Mouse (Mus musculus) midbrain, embryonic 14.5 days (tissue): Measurements from ENCODE around the gene Hoxd1. TPM values are rescaled to one million over a fixed set of nuclear protein-coding genes. Genes with fewer than 3 reads are reported as not detected.
A peak's percentile ranks its signal among the peaks of the same experiment; 100 is the strongest.

ENCODE experiments used
- ATAC-seq: fragments of 200-750 bp; cut with Nextera tagmentation; 2 replicates; pipeline ENCODE4 v1.8.0; 2017; ENCODE audit warnings: moderate number of reproducible peaks, moderate library complexity; ENCODE audit not compliant: low FRiP score, low TSS enrichment
- DNase-seq: peaks from one replicate; pipeline ENCODE4 v3.0.0-alpha.2; 2015
- H3K27ac ChIP-seq: fragments of 300-500 bp; sonication (generic); replicated peaks from 2 replicates; pipeline ENCODE4 v1.5.1; 2014; ENCODE audit warnings: mild to moderate bottlenecking, low read depth, low read length, moderate library complexity
- H3K27me3 ChIP-seq: fragments of 300-500 bp; sonication (generic); 2 replicates; pipeline ENCODE4 v1.6.1; 2014; ENCODE audit warnings: low read length, control low read depth, mixed read lengths; ENCODE audit not compliant: control insufficient read depth, insufficient read depth
- H3K36me3 ChIP-seq: fragments of 300-500 bp; sonication (generic); 2 replicates; pipeline ENCODE4 v1.6.1; 2014; ENCODE audit warnings: low read length, control low read depth; ENCODE audit not compliant: control insufficient read depth, insufficient read depth
- H3K4me1 ChIP-seq: fragments of 300-500 bp; sonication (generic); 2 replicates; pipeline ENCODE4 v1.6.1; 2014; ENCODE audit warnings: mild to moderate bottlenecking, antibody characterized with exemption, low read length, control low read depth; ENCODE audit not compliant: control insufficient read depth, insufficient read depth
- H3K4me2 ChIP-seq: fragments of 300-500 bp; sonication (generic); 2 replicates; pipeline ENCODE4 v1.6.1; 2014; ENCODE audit warnings: mild to moderate bottlenecking, low read length, moderate library complexity
- H3K4me3 ChIP-seq: fragments of 300-500 bp; sonication (generic); replicated peaks from 2 replicates; pipeline ENCODE4 v1.5.1; 2014; ENCODE audit warnings: low read depth, low read length
- H3K9ac ChIP-seq: fragments of 300-500 bp; sonication (generic); replicated peaks from 2 replicates; pipeline ENCODE4 v1.6.1; 2014; ENCODE audit warnings: mild to moderate bottlenecking, low read length, moderate library complexity
- H3K9me3 ChIP-seq: fragments of 300-500 bp; sonication (generic); 2 replicates; pipeline ENCODE4 v1.6.1; 2016; ENCODE audit warnings: low read length, control low read depth, mixed read lengths; ENCODE audit not compliant: control insufficient read depth
- WGBS: fragments of 180-500 bp; shearing (Covaris S2); extraction: QIAGEN DNeasy Blood & Tissue Kit; methylation state at CpG from one replicate; pipeline ENCODE4 v1.1.7; 2014; 5-methylcytosine and 5-hydroxymethylcytosine counted together
- polyA plus RNA-seq: library from polyadenylated mRNA; unstranded; fragments of >200 nt; fragmentation: Nextera tagmentation; extraction: Ambion mirVana; gene quantifications from 2 replicates; pipeline ENCODE4 v1.2.1, GENCODE M21; 2014

The Hoxd1 gene
- polyA plus RNA-seq, 1 experiment from 2014 or later, result not detected

DNA sequence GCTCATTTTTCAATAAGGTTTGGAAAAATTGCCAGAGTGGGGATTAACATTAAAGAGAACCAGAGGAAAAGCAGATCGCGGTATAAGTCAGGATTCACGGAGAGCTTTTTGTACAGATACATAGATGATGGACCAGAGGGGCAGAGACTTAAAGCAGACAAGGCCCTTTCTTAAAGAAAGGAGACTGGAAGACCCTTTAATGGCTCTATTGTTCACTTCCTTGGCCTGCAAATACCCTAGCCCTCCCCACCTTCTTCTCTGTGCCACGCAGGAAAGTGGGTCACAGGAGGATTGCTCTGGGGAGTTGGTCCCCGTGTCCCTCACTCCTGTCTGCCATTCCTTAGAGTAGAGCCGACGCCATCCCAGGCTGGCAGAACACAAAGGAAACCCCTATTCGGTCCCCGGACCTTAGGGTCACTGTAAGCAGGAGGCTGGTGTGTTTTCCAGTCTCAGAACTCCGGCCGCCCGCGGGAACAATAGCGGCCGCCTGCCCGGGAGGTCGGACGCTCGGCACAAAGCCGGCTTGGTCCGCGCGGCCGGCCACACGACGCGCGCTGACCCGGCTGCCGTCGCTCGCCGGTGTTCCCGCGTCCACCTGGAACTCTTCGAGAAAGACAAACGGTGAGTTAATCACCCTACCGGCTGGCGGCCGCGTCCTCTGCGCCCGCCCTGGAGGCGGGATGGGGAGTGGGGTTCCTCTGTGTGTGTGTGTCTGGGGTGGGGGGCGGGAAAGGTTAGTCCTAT lies 10.2 kb upstream of the Hoxd1 start:
- DNase-seq (peak; percentile 21), ATAC-seq (no peak)
- 0 out of 2 replicates have a peak overlapping the region, but pooled peaks have one; percentile 9 for H3K9ac ChIP-seq

DNA sequence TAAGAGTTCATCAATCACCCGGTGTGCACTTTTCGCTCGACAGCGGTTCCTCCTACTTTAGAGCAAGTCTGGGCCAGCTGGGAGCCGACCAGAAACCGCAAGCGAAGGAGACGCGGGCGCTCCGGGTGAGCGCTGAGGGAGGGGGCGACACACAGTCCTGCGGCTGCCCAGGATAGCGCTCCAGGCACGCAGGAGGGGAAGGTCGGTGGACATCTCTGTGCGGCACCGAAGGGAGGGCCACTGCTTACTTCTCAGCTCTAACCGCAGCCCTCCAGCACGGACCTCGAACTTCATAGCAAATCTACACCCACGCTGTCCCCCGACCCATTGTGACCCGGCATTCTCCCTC lies 9.6 kb upstream of the Hoxd1 start:
- DNase-seq (peak; percentile 16), ATAC-seq (no peak)
- WGBS, result under 1% methylated on average over 25 of the region's 25 CpGs
- 0 out of 2 replicates have a peak, but pooled peaks cover 3% of the 10 kb centered on the region for H3K9me3 ChIP-seq
- H3K36me3 ChIP-seq, result no peaks in the 10 kb centered on the region
- peaks cover 93% of the 10 kb centered on the region for H3K27me3 ChIP-seq
- peaks cover 9% of the 10 kb centered on the region; the same call in 1 of the 2 replicates for H3K4me1 ChIP-seq
- H3K9ac ChIP-seq, result 0 out of 2 replicates have a peak overlapping the region, but pooled peaks have one; percentile 9
- H3K4me2 ChIP-seq, result peak overlapping the region; percentile 23
- no peak overlapping the region for H3K27ac ChIP-seq
- H3K4me3 ChIP-seq, result 0 out of 2 replicates have a peak overlapping the region, but pooled peaks have one; percentile 7

More for the DNA sequence above, 10.2 kb upstream of the Hoxd1 start:
- H3K36me3 ChIP-seq, result no peaks in the 10 kb centered on the region
- H3K27me3 ChIP-seq, result peaks cover 93% of the 10 kb centered on the region
- 0 out of 2 replicates have a peak overlapping the region, but pooled peaks have one; percentile 7 for H3K4me3 ChIP-seq
- H3K9me3 ChIP-seq, result 0 out of 2 replicates have a peak, but pooled peaks cover 3% of the 10 kb centered on the region
- no peak overlapping the region for H3K27ac ChIP-seq
- 1% methylated on average over 45 of the region's 45 CpGs for WGBS
- peaks cover 9% of the 10 kb centered on the region; the same call in 1 of the 2 replicates for H3K4me1 ChIP-seq
- H3K4me2 ChIP-seq, result peak overlapping the region; percentile 23

DNA sequence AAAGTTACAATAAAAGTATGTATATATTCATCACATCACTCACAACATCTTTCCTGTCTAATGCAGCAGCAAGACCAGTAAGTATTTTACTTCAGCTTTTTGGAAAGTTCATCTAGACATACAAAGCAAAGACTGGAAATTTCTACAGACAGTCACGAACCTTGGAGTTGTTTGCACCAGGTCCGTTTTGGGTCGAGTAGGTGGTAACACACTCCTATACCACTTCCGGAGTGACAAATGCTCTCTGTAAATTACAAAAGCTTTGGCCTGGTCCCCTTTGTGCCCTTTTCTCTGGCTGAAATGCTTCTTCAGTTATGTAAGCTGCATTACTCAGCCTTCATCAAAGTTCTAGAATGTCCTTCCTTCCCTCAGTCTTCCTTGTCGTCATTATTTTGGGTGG lies 9.1 kb upstream of the Hoxd1 start:
- DNase-seq (no peak), ATAC-seq (no peak)
- Histone ChIP-seq H3K4me3 (no peak overlapping the region), H3K9me3 (0 out of 2 replicates have a peak, but pooled peaks cover 3% of the 10 kb centered on the region), H3K9ac (no peak overlapping the region), H3K4me2 (no peak overlapping the region), H3K27ac (no peak overlapping the region), H3K36me3 (no peaks in the 10 kb centered on the region), H3K4me1 (peaks cover 9% of the 10 kb centered on the region; the same call in 1 of the 2 replicates), H3K27me3 (peaks cover 95% of the 10 kb centered on the region)
- WGBS, result 20% methylated on average over 5 of the region's 5 CpGs

DNA sequence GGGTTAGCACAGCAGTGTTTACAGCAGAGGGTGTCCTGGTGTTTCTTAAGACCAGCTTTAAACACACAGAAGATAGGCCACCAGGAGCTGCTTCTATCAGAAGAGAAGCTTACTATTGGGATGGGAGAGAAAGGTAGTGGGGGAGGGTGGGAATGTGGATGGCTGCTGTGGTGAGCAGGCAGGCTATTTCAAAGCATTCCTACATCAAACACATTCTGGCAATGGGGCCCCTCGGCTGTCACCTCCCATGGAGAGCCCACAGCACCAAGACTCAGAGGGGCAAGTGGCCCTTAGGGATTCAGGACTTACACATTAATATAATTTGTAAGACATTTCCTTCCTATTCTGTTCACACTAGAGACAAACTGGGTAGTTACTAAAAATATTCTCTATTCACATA lies 2.6 kb upstream of the Hoxd1 start:
- Histone ChIP-seq H3K27me3 (peaks cover 87% of the 10 kb centered on the region), H3K4me1 (peaks cover 10% of the 10 kb centered on the region), H3K4me3 (no peak overlapping the region), H3K36me3 (no peaks in the 10 kb centered on the region), H3K27ac (no peak overlapping the region), H3K4me2 (no peak overlapping the region), H3K9ac (no peak overlapping the region), H3K9me3 (0 out of 2 replicates have a peak, but pooled peaks cover 3% of the 10 kb centered on the region)
- DNase-seq (no peak), ATAC-seq (no peak)
- WGBS, result 0% methylated on average over 1 of the region's 1 CpGs

DNA sequence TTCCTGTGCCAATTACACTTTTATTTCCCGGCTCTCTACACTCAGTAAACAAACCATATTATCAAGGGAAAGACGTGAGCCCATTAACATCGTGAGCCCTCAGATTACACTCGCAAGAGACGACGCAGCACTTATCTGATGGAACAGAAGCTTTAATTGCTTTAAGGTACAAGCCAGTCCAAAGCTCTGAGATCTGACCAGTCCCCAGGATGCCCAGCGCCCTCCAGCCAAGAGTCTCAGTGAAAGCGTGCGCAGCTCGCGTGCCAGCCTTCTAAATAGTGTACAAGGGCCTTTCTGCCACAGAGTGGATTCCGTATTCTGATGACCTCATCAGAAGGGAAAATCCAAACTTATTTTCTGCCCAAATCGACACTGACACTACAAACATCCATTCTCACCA lies 839 bp upstream of the Hoxd1 start:
- Histone ChIP-seq H3K27ac (no peak overlapping the region), H3K27me3 (peaks cover 91% of the 10 kb centered on the region), H3K9me3 (no peaks in the 10 kb centered on the region), H3K36me3 (no peaks in the 10 kb centered on the region), H3K4me3 (no peak overlapping the region), H3K4me1 (peaks cover 10% of the 10 kb centered on the region), H3K9ac (no peak overlapping the region), H3K4me2 (no peak overlapping the region)
- ATAC-seq (no peak), DNase-seq (no peak)
- 8% methylated on average over 13 of the region's 13 CpGs for WGBS

DNA sequence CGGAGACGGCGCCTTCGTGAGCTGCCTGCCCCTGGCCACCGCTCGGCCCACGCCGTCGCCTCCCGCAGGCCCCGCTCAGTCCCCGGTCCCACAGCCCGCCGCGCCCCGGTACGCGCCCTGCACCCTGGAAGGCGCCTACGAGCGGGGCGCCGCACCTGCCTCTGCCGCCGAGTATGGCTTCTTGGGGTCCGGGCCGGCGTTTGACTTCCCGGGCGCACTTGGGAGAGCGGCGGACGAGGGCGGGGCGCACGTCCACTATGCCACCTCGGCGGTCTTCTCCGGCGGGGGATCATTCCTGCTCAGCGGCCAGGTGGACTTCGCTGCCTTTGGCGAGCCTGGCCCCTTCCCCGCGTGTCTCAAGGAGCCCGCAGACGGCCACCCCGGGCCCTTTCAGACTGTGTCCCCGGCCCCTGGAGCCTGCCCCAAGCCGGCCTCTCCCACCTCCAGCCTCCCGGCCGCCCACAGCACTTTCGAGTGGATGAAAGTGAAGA lies 510 bp downstream of the Hoxd1 start:
- no peak; the same call in 1 of the 2 replicates for ATAC-seq
- Histone ChIP-seq H3K27me3 (peaks cover 81% of the 10 kb centered on the region), H3K36me3 (no peaks in the 10 kb centered on the region), H3K9me3 (no peaks in the 10 kb centered on the region), H3K4me3 (peak overlapping the region; percentile 44), H3K9ac (peak overlapping the region; percentile 31; the same call in 1 of the 2 replicates), H3K4me1 (peaks cover 10% of the 10 kb centered on the region), H3K27ac (no peak overlapping the region), H3K4me2 (peak overlapping the region; percentile 86)
- no peak for DNase-seq
- WGBS, result 1% methylated on average over 46 of the region's 53 CpGs

GRCm38 (mm10) chr2:74763976-74764375 lies 1.2 kb downstream of the Hoxd1 start:
- DNase-seq, result no peak
- no peak overlapping the region for H3K4me3 ChIP-seq
- WGBS, result 58% methylated on average over 10 of the region's 10 CpGs

GRCm38 (mm10) chr2:74774359-74774758 lies 11.6 kb downstream of the Hoxd1 start:
- no peaks in the 10 kb centered on the region for H3K36me3 ChIP-seq
- ATAC-seq, result no peak
- DNase-seq, result no peak
- H3K9ac ChIP-seq, result no peak overlapping the region
- no peak overlapping the region for H3K4me3 ChIP-seq
- no peaks in the 10 kb centered on the region for H3K9me3 ChIP-seq
- H3K27me3 ChIP-seq, result peaks cover 4% of the 10 kb centered on the region; the same call in 1 of the 2 replicates
- H3K4me2 ChIP-seq, result no peak overlapping the region
- H3K27ac ChIP-seq, result no peak overlapping the region
- 88% methylated on average over 2 of the region's 2 CpGs for WGBS
- H3K4me1 ChIP-seq, result no peaks in the 10 kb centered on the region

More at GRCm38 (mm10) chr2:74763976-74764375, 1.2 kb downstream of the Hoxd1 start:
- H3K36me3 ChIP-seq, result no peaks in the 10 kb centered on the region
- peaks cover 77% of the 10 kb centered on the region for H3K27me3 ChIP-seq
- no peak for ATAC-seq
- H3K9me3 ChIP-seq, result no peaks in the 10 kb centered on the region
- H3K4me2 ChIP-seq, result no peak overlapping the region
- H3K27ac ChIP-seq, result no peak overlapping the region
- H3K9ac ChIP-seq, result no peak overlapping the region
- H3K4me1 ChIP-seq, result peaks cover 10% of the 10 kb centered on the region
